Mouse (Mus musculus) heart, postnatal 25 days (tissue): ENCODE measurements at regions not wholly inside any gene's neighbourhood (a gene's known extent, or its start where the extent isn't known, plus 50 kb on each side); places are given as distances from the start of the nearest gene placed in this dataset.

Experiments used
- DNase-seq: peaks from one replicate; pipeline ENCODE4 v3.0.0; 2022; ENCODE audit warnings: low spot score
- intact Hi-C: fragments of 180-260 bp; cut with DNase I; formaldehyde crosslinking; loops from one replicate; pipeline ENCODE4 v1.15.1; 2025

DNA sequence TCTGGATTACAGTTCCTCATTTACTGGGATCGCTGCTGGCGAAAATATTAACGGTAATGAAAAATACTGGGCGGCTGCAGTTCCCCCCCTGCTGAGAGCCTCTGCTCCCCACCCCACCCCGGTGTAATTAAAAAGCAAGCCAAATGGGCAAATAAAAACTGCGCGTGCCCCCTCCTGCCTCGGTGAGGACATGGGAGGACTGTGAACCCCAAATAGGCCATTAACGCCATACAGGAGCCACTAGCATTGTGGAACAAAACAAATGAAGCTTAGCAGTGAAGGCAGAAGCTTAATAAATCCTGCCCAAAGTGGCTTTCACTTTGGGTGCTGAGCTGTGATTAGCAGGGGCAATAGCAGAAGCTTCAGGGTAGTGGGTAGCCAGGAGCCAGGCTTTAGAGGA is 52.3 kb upstream of the Sdk2 start:
- intact Hi-C loops = no loop called here
- no peak for DNase-seq
